Mouse (Mus musculus) fibroblast of lung, adult 2 months (primary cell): Measurements from ENCODE around the gene Thpo.

Experiments
- DNase-seq: peaks from one replicate; pipeline ENCODE4 v3.0.0-alpha.2; 2011; ENCODE audit warnings: low read depth

The Thpo gene

GRCm38 (mm10) chr16:20724338-20724748 lies 10.0 kb downstream of the Thpo start:
- peak; percentile 46 for DNase-seq

- DNase-seq, result no peak
These were observed 11.1 kb downstream of the Thpo start for GRCm38 (mm10) chr16:20723247-20723646.

GRCm38 (mm10) chr16:20722736-20723135 lies 11.6 kb downstream of the Thpo start:
- no peak for DNase-seq

GRCm38 (mm10) chr16:20721808-20722207 lies 12.5 kb downstream of the Thpo start:
- no peak for DNase-seq

- DNase-seq, result no peak
These were observed 16.2 kb downstream of the Thpo start for GRCm38 (mm10) chr16:20717978-20718670.

- DNase-seq, result peak; percentile 94
These were observed 16.9 kb downstream of the Thpo start, which contains the start of the genes Polr2h and Clcn2 for GRCm38 (mm10) chr16:20717181-20717977. Polr2h (plus strand) TSS chr16:20717665. Clcn2 (minus strand) TSS chr16:20717746.

GRCm38 (mm10) chr16:20716841-20717180 lies 17.5 kb downstream of the Thpo start:
- no peak for DNase-seq

GRCm38 (mm10) chr16:20715976-20716840 lies 18.1 kb downstream of the Thpo start:
- DNase-seq, result no peak

GRCm38 (mm10) chr16:20715566-20715965 lies 18.7 kb downstream of the Thpo start:
- no peak for DNase-seq

- DNase-seq, result no peak
These were observed 19.1 kb downstream of the Thpo start for GRCm38 (mm10) chr16:20715161-20715560.

- DNase-seq, result no peak
These were observed 19.8 kb downstream of the Thpo start for GRCm38 (mm10) chr16:20714307-20715080.

GRCm38 (mm10) chr16:20712889-20713288 lies 21.4 kb downstream of the Thpo start:
- no peak for DNase-seq

GRCm38 (mm10) chr16:20712190-20712589 lies 22.1 kb downstream of the Thpo start:
- DNase-seq, result no peak

GRCm38 (mm10) chr16:20710810-20711209 lies 23.5 kb downstream of the Thpo start:
- DNase-seq, result no peak

- no peak for DNase-seq
These were observed 23.9 kb downstream of the Thpo start for GRCm38 (mm10) chr16:20710370-20710769.

GRCm38 (mm10) chr16:20708939-20709734 lies 25.2 kb downstream of the Thpo start:
- no peak for DNase-seq

- DNase-seq, result no peak
These were observed 25.9 kb downstream of the Thpo start for GRCm38 (mm10) chr16:20708220-20708938.

GRCm38 (mm10) chr16:20706407-20707055 lies 27.8 kb downstream of the Thpo start:
- DNase-seq, result no peak

GRCm38 (mm10) chr16:20705786-20706185 lies 28.5 kb downstream of the Thpo start:
- DNase-seq, result no peak
